Mouse (Mus musculus): ENCODE data around the gene Mcee.

Mcee gene

GRCm38 (mm10) chr7:64392122-64392818 lies at the start of gene Mcee, which contains the start of gene Mphosph10:
Gene Mcee, plus strand, starts transcription at chr7:64392607.
Gene Mphosph10, minus strand, starts transcription at chr7:64392268.
- peak; percentile 99 for DNase-seq

GRCm38 (mm10) chr7:64347813-64348212 lies 44.6 kb upstream of the Mcee start:
- no peak for DNase-seq

- no peak for DNase-seq
Observed at GRCm38 (mm10) chr7:64349147-64349861, 43.1 kb upstream of the Mcee start.

GRCm38 (mm10) chr7:64351087-64351486 lies 41.3 kb upstream of the Mcee start:
- no peak for DNase-seq

GRCm38 (mm10) chr7:64354206-64354605 lies 38.2 kb upstream of the Mcee start:
- no peak for DNase-seq

GRCm38 (mm10) chr7:64356661-64357060 lies 35.7 kb upstream of the Mcee start:
- DNase-seq = no peak

GRCm38 (mm10) chr7:64357405-64357804 lies 35.0 kb upstream of the Mcee start:
- DNase-seq = no peak

- DNase-seq = no peak
Observed at GRCm38 (mm10) chr7:64358666-64359065, 33.7 kb upstream of the Mcee start.

- no peak for DNase-seq
Observed at GRCm38 (mm10) chr7:64359943-64360585, 32.3 kb upstream of the Mcee start.

- no peak for DNase-seq
Observed at GRCm38 (mm10) chr7:64360586-64360945, 31.8 kb upstream of the Mcee start.

GRCm38 (mm10) chr7:64365863-64366262 lies 26.5 kb upstream of the Mcee start:
- DNase-seq = no peak

GRCm38 (mm10) chr7:64369841-64370240 lies 22.6 kb upstream of the Mcee start:
- no peak for DNase-seq

GRCm38 (mm10) chr7:64371940-64372878 lies 20.2 kb upstream of the Mcee start:
- no peak for DNase-seq

- no peak for DNase-seq
Observed at GRCm38 (mm10) chr7:64373147-64373829, 19.1 kb upstream of the Mcee start.

- DNase-seq = peak; percentile 87
Observed at GRCm38 (mm10) chr7:64373830-64374562, 18.4 kb upstream of the Mcee start, which contains the start of gene Fan1. Gene Fan1, minus strand, starts transcription at chr7:64374095.

GRCm38 (mm10) chr7:64391479-64391878 lies 928 bp upstream of the Mcee start:
- no peak for DNase-seq

GRCm38 (mm10) chr7:64392819-64393151 lies 378 bp downstream of the Mcee start:
- no peak for DNase-seq

- no peak for DNase-seq
Observed at GRCm38 (mm10) chr7:64400725-64401124, 8.3 kb downstream of the Mcee start.

GRCm38 (mm10) chr7:64402452-64402851 lies 10.0 kb downstream of the Mcee start:
- DNase-seq = no peak

- no peak for DNase-seq
Observed at GRCm38 (mm10) chr7:64403989-64404388, 11.6 kb downstream of the Mcee start.

- no peak for DNase-seq
Observed at GRCm38 (mm10) chr7:64424861-64425260, 32.5 kb downstream of the Mcee start.
